Mouse (Mus musculus): ENCODE data around the gene Poc1a.
A peak's percentile ranks its signal among the peaks of the same experiment; 100 is the strongest.

The Poc1a gene

DNA sequence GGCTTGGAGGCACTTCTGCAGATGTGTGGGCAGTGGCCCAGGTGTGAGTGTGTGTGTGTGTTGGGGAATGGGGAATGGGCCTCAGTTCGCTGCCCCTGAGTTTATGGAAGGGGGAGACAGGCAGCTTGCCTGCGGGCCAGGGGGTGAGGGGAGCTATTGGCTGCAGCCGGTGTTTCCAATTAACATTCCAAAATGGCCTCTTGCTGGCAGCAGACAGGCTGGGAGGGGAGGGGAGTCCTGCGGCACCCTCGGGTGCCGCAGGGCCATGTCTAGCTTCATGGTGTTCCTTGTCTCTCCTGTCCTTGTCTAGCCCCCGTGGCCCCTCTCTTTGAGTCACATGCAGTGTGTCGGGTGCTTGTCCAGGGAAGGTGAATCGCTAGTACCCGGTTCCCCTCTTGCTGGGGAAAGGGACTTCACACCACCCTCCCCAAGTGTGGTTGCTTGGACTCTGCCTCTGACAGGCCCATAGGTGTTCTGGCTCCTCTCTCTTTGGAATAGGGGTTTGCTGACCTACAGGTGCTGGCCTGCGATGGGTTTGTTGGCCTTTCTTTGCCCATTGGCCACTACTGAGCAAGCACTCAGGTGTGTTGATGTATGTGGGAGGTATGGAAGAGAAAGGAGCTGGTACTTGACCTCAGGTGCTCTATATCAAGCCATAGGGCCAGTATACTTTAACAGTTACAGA lies 89.1 kb downstream of the Poc1a start:
- DNase-seq = no peak

DNA sequence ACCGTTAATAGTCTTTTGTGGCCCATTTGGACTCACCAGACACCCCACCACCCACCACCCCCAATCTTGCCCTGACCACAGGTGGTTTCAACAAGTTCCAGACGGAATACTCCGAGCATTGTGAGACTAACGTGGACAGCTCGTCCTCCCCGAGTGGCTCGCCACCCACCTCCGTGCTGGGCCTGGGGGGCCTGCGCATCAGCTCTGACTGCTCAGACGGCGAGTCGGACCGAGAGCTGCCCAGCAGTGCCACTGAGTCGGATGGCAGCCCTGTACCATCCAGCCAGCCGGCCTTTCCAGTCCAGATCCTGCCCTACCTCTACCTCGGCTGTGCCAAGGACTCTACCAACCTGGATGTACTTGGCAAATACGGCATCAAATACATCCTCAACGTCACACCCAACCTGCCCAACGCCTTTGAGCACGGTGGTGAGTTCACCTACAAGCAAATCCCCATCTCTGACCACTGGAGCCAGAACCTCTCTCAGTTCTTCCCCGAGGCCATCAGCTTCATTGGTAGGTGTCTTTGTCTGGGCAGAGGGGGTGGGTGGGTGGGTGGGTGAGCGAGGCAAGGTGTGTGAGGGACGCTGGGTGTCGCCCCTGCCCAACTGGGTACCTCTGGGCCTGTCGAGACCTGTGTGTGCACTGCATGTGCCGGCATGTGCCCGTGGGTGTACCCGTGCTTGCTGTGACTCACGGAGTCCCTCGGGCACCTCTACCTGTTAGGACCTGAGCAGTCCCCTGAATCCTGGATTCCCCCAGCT lies 89.9 kb downstream of the Poc1a start:
- no peak for DNase-seq

DNA sequence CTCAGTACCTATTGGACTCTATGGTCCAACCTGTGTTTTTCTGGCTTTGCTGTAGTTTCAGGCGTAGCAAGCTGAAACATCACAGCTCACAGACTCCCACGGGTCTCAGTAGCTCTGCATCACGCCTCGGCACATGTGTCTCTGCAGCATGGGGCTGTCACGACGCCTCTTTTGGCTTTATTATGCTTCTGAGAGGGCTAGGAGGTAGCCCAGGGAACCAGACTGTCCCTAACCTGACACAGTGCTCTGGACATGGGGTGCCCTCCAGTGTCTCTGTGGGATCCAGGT lies 90.5 kb downstream of the Poc1a start:
- DNase-seq = no peak

DNA sequence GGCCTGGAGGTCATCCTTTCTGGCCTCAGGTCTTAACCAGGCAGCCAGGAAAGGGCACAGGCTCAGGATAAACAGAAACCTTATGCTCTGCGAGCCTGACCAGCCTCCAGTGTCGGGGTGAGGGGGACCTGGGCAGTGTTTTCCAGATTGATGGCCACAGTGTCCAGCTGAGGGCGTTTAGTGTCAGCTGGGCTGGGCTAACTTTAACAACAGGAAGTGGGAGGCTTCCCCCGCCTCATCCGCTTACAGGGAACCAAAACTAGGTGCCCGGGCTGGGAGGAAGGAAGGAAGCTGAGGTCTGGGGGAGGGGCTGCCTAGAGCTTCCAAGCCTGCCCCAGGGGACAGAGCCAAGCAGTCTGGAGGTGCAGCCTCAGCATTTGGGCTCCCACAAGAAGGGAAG lies 90.9 kb downstream of the Poc1a start:
- peak; percentile 93 for DNase-seq

DNA sequence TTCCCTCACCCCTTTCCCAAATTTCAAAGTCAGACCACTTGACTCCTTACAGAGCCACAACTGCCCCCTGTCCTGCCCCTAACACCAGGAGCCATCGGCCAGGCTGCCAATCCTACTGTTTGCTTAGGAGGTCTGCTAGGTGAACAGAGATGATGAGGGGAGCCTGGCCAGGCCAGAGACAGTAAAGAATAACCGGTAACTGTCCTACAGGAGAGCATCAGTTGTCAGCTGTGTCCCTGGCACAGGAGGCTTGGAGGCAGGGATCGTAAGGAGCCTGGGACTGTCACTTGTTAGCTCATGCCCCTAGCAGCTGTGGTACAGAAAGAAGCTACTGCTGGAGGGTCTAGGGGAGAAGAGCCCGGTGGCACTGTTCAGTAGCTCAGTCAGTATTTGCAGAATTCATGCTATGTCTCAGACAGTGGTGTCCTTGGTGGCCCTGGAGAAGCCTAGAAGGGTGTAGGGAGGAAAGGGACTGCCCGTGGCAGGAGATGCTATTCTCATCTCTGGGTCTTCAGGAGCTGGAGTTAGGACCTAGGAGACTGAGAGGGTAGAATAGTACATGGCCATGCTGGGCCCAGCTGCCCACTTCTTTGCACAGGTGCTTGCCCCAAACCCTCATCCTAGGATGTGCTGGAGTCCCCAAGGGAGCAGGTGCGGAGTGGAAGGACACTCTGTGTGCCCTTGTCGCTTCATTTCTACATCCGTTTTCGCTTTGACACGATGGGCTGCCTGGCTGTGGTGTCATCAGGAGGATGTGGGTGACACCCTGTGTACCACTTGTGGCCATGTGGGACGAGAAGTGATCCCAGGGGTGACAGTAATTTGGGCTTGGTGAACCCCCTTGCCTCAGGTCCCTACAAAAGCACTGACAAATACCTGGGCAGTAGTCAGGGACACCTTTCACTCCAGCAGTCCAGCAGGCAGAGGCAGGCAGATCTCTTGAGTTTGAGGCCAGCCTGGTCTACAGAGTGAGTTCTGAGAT lies 91.9 kb downstream of the Poc1a start:
- DNase-seq = no peak

DNA sequence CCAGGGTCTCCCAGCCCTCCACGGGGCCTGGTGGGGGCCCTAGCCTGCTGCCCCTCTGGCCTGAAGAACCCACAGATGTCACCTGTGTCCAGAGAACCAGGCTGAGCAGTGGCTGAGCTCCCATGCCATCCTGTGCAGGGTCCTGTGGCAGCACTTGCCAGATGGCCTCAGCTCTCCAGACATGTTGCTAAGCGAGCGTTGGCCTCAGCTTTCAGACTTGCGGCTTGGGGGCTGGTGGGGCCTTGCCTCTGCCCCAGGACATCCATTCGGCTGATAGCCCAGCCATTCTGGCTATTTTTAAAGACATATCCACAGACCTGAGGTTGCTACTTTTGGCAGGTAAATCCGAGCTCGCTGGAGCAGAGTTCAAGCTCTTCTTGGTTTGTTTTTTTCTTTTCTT lies 93.1 kb downstream of the Poc1a start:
- DNase-seq = no peak

DNA sequence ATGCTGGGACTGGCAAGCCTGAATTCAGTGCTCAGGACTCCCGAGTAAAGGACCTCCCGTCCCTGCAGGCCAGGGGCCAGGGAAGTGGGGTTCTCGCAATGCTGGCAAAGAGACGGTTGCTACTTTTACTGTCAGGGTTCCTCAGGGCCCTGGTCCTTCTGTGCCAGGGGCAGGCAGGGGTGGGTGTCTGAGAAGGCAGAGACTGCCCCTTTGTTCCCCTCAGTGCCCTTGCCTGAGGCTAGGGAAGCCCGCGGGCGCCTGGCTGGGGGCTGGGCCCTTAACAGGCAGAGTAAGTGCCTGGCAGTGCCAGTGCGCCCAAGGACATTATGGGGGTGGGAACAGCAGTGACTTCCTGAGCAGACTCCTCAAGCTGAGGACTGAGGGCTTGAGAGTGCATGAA lies 96.4 kb downstream of the Poc1a start:
- no peak for DNase-seq

DNA sequence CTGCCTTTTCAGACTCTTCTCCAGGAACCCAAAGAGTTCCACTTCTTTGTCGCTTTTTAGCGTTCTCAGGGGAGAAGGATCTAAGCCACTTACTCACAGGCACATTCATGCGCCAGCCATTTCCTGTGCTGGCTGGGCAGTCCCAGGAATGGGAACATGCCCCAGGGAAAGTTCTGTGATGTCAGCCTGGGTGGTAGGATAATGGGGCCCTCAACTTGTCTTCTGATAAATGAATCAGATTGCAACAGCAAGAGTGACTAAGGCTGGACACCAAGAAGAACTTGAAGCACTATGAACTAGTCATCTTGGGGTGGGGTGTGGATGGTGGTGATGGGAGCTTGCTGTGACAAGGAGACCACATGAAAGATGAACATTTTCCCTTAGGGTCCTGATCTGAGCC lies 97.2 kb downstream of the Poc1a start:
- DNase-seq = no peak

DNA sequence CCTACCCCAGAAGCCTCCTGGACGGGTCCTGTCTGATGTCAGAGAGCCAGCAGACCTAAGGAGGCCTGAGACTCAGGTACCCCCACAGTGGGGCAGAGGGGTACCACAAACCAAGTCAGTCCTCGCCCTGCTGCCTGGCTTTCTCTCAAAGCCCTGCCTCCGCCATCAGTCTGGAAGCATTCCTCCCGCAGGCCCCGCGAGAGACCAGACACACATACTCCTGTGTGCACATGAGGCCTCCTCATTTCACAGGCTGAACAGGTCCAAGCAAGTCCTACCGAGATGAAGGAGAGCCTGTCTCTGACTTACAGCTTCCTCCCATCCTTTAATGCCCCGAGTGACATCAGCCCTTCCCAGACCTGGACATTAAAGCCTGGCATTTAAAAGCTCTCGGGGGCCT lies 97.9 kb downstream of the Poc1a start:
- no peak for DNase-seq

DNA sequence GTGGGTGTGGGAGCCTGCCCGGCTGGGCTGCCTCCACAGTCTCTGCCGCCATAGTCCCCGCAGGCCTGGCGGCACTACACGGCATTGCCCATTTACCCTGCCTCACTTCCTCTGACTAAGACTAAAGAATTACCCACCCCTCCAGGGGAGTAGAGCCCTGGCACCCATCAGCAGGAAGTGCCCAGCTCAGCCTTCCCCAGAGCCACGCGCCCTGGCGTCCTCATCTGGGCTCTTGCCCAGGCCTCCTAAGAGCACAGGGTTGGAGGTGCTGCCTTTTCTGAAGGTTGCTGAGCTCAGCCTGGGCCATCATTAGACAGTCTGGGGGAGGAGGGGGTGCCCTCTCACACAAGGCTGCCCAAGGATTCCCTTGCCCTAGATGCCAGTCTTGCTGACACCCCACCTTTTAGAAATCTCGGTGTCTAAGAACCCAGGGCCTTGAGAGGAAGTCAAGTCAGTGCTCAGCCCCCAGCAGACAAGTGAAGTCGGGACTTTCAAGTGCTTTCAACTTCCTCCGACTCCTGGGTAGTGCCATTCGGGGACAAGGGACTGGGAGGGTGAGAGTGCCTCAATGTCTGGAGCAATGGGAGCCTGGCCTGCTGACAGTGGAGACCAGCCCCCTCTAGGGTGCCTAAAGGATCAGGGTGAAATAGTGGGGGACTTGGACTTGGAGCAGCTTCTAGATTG lies 105.5 kb downstream of the Poc1a start:
- no peak for DNase-seq

DNA sequence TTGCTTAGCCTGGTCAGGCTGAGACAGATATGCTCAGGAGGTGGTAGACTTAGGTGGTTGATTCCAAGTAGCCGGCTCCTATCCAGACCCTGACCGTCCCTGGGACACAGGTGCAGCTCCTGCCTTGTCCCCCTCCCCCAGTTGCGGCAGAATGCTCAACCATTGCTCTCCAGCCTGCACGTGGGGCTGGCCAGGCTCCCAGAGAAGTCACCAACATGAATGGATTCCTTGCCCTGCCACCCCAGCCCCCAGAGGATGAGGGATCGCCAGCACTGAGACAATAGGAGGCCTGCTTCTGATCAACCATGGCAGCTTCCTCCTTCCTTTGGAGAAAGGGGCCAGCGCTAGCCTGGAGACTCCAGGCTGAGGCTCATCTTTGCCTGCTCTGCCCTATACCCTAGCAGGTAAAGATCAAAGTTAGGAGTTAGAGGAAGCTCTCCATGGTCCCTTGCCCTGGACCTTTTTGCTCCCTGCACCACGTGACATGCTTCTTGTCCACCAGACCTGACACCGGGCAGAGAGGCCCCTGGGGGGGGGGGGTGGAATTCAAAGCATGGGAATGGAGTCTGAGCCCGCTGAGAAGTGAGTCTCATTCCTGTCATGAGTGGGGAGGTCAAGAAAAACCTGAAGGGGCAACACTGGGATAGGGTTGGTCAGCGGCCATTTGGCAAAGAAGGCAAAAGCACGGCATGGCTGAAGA lies 112.1 kb downstream of the Poc1a start:
- no peak for DNase-seq

DNA sequence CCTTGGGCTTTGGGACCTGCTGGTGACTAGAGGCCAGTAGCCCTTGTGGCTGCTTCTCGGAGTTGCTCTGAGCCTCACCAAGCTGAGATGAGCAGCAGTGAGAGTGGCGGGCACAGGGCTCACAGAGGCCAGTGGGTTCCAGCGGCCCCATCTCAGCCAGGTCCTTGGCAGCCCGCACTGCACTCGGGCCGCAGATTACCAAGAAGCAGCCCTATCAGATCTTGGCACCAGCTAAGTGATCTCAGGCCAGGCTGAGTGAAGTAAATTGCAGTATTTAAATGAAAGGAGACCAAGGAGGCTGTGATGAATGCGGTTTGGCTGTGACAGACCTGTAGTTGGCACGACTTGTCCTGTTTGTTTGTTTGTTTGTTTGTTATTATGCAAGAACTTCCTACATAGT lies 112.7 kb downstream of the Poc1a start:
- DNase-seq = no peak

DNA sequence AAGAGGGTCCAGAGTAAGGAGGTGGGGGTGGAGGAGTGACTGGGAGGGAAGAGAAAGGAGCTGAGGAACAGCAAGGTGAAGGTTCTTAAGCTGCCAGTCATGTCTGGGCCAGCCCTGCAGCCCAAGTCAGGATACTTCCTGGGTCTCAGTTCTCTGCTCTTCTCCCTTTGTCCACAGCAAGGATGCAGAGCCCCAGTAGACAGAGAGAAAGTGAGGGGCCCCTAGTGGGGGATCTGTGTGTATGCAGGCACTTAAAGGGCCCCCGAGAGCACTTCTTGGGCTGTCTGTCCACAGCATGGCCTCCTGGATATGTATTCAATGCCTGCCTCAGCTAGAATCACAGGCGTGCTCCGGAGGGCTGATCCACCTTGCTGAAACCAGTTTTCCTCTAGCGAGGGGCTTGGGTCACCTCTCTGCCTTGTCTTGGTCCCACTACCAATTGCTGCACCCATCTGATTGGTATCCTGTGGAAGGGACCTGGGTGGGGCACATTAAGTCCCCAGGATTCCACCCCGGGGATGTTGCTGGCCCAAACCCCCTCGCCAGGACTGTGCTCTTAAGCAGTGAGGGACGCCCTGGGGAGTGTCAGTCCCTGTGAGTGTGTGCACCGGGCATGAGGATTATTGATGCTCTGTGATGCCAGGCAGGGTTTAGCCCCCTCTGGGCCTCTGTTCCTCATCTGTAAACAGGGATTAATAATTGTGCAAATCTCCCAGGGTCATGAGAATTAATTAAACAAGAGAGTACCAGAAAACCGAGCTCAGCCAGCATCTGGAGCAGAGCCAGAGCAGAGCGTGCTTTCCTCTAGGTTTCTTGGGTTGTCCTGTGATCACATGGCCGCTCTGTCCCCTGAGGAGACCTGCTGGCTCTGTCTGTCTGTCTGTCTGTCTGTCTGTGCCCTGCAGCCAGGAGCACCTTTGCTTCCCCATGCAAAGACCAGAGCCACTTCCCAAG lies 114.1 kb downstream of the Poc1a start:
- DNase-seq = peak; percentile 50

DNA sequence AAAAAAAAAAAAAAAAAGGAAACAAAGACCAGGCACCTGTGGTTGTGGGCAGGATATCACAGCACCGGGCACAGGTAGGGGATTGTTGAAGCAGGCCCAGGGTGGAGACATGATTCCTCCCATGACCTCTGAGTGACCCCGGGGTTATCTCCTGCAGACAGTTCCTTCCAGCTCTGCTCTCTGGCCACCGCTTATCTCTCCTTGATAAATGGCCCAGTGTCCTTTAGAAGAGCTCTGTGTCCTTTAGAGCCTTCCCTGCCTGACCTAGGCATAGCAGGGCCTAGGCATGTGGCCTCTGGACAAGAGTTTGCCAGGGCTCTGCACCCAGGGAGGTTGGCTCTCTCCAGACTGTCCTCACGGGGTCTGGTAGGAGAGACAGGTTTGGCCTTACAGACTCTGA lies 116.9 kb downstream of the Poc1a start:
- DNase-seq = no peak

DNA sequence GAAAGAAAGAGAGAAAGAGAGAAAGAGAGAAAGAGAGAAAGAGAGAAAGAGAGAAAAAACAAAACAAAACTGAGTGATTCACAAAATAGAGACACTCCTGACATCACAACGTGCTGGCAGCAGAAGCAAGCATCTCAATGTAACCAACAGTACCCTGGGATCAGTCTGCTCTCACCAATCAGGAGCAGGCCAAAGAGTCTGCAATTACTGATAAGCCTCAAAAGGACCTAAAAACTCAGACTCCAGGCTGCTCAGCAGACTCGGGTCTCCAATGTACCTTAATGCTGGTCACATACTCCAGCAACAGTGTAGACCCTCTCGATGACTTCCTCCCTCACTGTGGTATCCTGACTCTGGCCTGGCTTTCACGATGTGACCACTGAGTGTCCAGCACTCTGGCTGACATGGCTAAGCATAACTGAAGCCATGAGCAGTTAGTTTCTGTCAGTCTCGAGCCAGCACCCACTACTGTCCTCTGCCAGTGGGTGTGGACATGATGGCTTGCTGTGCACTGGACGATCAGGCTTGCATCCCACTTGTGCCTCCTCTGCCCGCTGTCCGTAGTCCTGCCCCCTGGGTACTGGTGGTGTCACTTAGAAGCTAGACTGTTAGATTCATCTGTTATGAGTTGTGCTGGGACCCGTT lies 117.9 kb downstream of the Poc1a start:
- DNase-seq = no peak

DNA sequence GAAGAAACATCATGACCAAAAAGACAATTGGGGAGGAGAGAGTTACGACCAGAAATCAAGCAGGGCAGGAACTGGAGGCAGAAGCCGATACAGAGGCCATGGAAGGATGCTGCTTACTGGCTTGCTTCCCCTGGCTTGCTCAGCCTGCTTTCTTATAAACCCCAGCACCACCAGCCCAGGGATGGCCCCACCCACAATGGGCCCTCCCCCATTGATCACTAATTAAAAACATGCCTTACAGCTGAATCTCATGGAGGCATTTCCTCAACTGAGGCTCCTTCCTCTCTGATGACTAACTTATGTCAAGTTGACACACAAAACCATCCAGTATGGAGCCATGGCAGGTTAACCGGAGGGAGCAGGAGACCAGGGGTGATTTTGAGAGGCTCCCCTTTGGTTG lies 118.9 kb downstream of the Poc1a start:
- DNase-seq = no peak

Measured in kidney, adult 11 months (tissue).